Mouse (Mus musculus) neural tube, embryonic 14.5 days (tissue): ENCODE results near the gene Aff3. TPM values are rescaled to one million over a fixed set of nuclear protein-coding genes. Genes with fewer than 3 reads are reported as not detected.

ENCODE experiments used
- ATAC-seq: fragments of 200-750 bp; cut with Nextera tagmentation; 2 replicates; pipeline ENCODE4 v1.8.0; 2017; ENCODE audit warnings: low read depth, mild to moderate bottlenecking, moderate TSS enrichment, moderate library complexity
- H3K27ac ChIP-seq: fragments of 300-500 bp; sonication (generic); 2 replicates; pipeline ENCODE4 v1.5.1; 2014; ENCODE audit warnings: low read depth, mild to moderate bottlenecking, control low read depth, low read length, moderate library complexity, mixed read lengths
- H3K27me3 ChIP-seq: fragments of 300-500 bp; sonication (generic); 2 replicates; pipeline ENCODE4 v1.6.1; 2014; ENCODE audit warnings: low read length; ENCODE audit not compliant: control insufficient read depth, insufficient read depth
- H3K36me3 ChIP-seq: fragments of 300-500 bp; sonication (generic); 2 replicates; pipeline ENCODE4 v1.6.1; 2014; ENCODE audit warnings: low read length, mixed read lengths; ENCODE audit not compliant: control insufficient read depth, insufficient read depth
- H3K4me1 ChIP-seq: fragments of 300-500 bp; sonication (generic); 2 replicates; pipeline ENCODE4 v1.6.1; 2014; ENCODE audit warnings: low read length; ENCODE audit not compliant: control insufficient read depth, insufficient read depth
- H3K4me2 ChIP-seq: fragments of 300-500 bp; sonication (generic); 2 replicates; pipeline ENCODE4 v1.6.1; 2014; ENCODE audit warnings: mild to moderate bottlenecking, low read depth, low read length, control low read depth
- H3K4me3 ChIP-seq: fragments of 300-500 bp; sonication (generic); 2 replicates; pipeline ENCODE4 v1.5.1; 2014; ENCODE audit warnings: low read depth, low read length, control low read depth, mixed read lengths
- H3K9ac ChIP-seq: fragments of 300-500 bp; sonication (generic); replicated peaks from 2 replicates; pipeline ENCODE4 v1.6.1; 2014; ENCODE audit warnings: low read depth, mild to moderate bottlenecking, control low read depth, low read length, mixed read lengths
- H3K9me3 ChIP-seq: fragments of 300-500 bp; sonication (generic); 2 replicates; pipeline ENCODE4 v1.6.1; 2016; ENCODE audit warnings: low read length; ENCODE audit not compliant: control insufficient read depth
- WGBS: fragments of 180-500 bp; shearing (Covaris S2); extraction: QIAGEN DNeasy Blood & Tissue Kit; methylation state at CpG from one replicate; pipeline ENCODE4 v1.1.7; 2014; 5-methylcytosine and 5-hydroxymethylcytosine counted together
- polyA plus RNA-seq: library from polyadenylated mRNA; unstranded; fragments of >200 nt; fragmentation: Nextera tagmentation; extraction: Ambion mirVana; gene quantifications from 2 replicates; pipeline ENCODE4 v1.2.1, GENCODE M21; 2014

Aff3 gene
- polyA plus RNA-seq, 1 experiment from 2014 or later: 26.6 TPM

DNA sequence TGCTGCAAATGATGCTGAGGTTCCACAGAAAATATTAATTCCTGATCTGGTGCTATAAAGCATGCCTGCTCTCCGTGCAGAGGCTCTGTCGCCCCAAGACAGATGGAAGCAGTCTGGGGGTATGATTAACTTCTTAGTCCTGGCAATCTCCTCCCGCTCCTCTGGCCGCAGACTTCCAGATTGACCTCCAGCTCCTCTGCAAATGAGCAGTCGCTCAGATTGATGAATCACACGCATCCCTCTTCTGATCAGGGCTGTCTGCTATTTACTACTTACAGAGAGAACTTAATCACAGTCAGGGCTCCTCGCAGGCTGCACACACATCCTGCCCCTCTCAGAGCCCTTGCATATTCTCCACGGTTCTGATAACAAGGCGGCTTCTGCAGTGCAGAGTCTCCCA lies 416.7 kb downstream of the Aff3 start:
- H3K4me2 ChIP-seq: no peak overlapping the region
- no peaks in the 10 kb centered on the region for H3K36me3 ChIP-seq
- peaks cover 12% of the 10 kb centered on the region for H3K4me1 ChIP-seq
- no peaks in the 10 kb centered on the region for H3K9me3 ChIP-seq
- no peak overlapping the region for H3K4me3 ChIP-seq
- H3K27ac ChIP-seq: peak overlapping the region; percentile 12; the same call in 1 of the 2 replicates
- 0 out of 2 replicates have a peak, but pooled peaks have one; percentile 28 for ATAC-seq
- no peak overlapping the region; the same call in 1 of the 2 replicates for H3K9ac ChIP-seq
- WGBS: 23% methylated on average over 9 of the region's 9 CpGs
- H3K27me3 ChIP-seq: no peaks in the 10 kb centered on the region

DNA sequence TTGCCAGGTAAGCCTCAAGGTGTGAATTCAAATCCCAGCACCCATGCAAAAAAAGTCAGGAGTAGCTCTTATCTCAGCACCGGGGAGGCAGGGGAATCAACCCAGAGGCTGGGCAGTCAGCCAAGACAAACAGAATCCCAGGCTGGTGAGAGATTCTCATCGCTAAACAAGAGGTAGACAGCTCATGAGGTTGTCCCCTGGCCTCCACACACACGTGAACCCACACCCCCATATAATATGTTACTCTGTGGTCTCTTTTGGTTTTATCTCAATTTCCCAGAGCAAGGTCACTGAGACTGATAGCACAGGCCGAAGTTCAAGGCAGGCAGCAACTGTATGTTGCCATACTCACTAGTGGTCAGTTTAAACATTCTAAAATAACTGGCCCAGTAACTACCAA lies 422.2 kb downstream of the Aff3 start:
- Histone ChIP-seq H3K36me3 (no peaks in the 10 kb centered on the region), H3K4me3 (no peak overlapping the region), H3K4me1 (peaks cover 5% of the 10 kb centered on the region; the same call in 1 of the 2 replicates), H3K27me3 (no peaks in the 10 kb centered on the region), H3K9ac (no peak overlapping the region), H3K27ac (no peak overlapping the region), H3K4me2 (no peak overlapping the region), H3K9me3 (no peaks in the 10 kb centered on the region)
- 65% methylated on average over 4 of the region's 4 CpGs for WGBS
- ATAC-seq: no peak

- 68% methylated on average over 4 of the region's 4 CpGs for WGBS
- no peaks in the 10 kb centered on the region for H3K4me1 ChIP-seq
- ATAC-seq: no peak
- H3K27me3 ChIP-seq: no peaks in the 10 kb centered on the region
- no peaks in the 10 kb centered on the region for H3K9me3 ChIP-seq
- H3K27ac ChIP-seq: no peak overlapping the region
- H3K4me2 ChIP-seq: no peak overlapping the region
- H3K9ac ChIP-seq: no peak overlapping the region
- H3K36me3 ChIP-seq: no peaks in the 10 kb centered on the region
- no peak overlapping the region for H3K4me3 ChIP-seq
Observed at GRCm38 (mm10) chr1:38241801-38242200, 423.0 kb downstream of the Aff3 start.

- Histone ChIP-seq H3K4me1 (no peaks in the 10 kb centered on the region), H3K27me3 (no peaks in the 10 kb centered on the region), H3K36me3 (no peaks in the 10 kb centered on the region), H3K9ac (no peak overlapping the region), H3K27ac (no peak overlapping the region), H3K9me3 (no peaks in the 10 kb centered on the region), H3K4me3 (no peak overlapping the region), H3K4me2 (no peak overlapping the region)
- no peak for ATAC-seq
- 78% methylated on average over 6 of the region's 6 CpGs for WGBS
Observed at GRCm38 (mm10) chr1:38241221-38241666, 423.5 kb downstream of the Aff3 start.

DNA sequence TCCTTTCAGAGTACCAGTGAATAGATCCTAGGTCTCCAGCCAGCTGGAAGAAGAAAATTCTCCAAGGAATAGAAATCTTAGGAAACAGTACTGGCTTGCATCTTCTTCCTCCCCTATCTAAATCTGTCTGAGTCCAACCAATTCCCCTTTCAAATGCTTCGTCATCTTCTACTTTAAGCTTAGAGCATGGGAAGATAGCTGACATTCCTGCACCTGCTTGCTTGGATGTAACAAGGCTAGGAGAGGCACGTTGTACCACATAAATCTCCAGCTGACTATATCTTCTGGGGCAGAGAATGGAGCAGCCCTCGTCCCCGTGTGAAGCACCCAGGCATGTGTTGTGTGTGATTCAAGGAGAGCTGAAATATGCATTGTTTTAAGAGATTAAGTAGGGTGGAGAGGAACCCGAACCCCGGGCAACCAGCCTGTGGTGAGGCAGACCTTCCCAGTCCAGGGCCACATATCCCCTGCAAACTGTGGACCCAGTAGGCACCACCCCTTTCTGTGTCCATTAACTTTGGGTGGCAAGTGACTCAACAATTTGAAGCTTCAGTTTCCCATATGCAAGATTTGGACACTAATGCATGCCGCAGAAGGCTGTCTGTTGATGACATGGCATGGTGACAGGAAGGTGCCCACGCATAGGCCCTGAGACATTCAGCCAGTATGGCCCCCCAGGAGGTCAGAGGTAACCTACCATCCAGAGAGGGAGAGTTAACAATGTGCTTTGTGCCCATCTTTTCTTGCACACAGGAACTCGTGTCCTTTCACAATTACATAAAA lies 424.1 kb downstream of the Aff3 start:
- Histone ChIP-seq H3K4me1 (no peaks in the 10 kb centered on the region), H3K36me3 (no peaks in the 10 kb centered on the region), H3K4me2 (no peak overlapping the region), H3K9ac (no peak overlapping the region), H3K27ac (no peak overlapping the region), H3K27me3 (no peaks in the 10 kb centered on the region), H3K9me3 (no peaks in the 10 kb centered on the region), H3K4me3 (no peak overlapping the region)
- no peak for ATAC-seq
- 81% methylated on average over 9 of the region's 9 CpGs for WGBS

GRCm38 (mm10) chr1:38239516-38239915 lies 425.2 kb downstream of the Aff3 start:
- no peak overlapping the region for H3K27ac ChIP-seq
- no peak overlapping the region for H3K4me3 ChIP-seq
- no peaks in the 10 kb centered on the region for H3K27me3 ChIP-seq
- no peaks in the 10 kb centered on the region for H3K9me3 ChIP-seq
- no peaks in the 10 kb centered on the region for H3K36me3 ChIP-seq
- no peak overlapping the region for H3K9ac ChIP-seq
- H3K4me2 ChIP-seq: no peak overlapping the region
- H3K4me1 ChIP-seq: no peaks in the 10 kb centered on the region
- no peak for ATAC-seq
- WGBS: 96% methylated on average over 16 of the region's 16 CpGs

- Histone ChIP-seq H3K27me3 (no peaks in the 10 kb centered on the region), H3K36me3 (no peaks in the 10 kb centered on the region), H3K9ac (no peak overlapping the region), H3K4me1 (no peaks in the 10 kb centered on the region), H3K4me3 (no peak overlapping the region), H3K9me3 (no peaks in the 10 kb centered on the region), H3K27ac (no peak overlapping the region), H3K4me2 (no peak overlapping the region)
- WGBS: 91% methylated on average over 9 of the region's 9 CpGs
- ATAC-seq: no peak
Observed at GRCm38 (mm10) chr1:38237831-38238230, 426.9 kb downstream of the Aff3 start.

GRCm38 (mm10) chr1:38237027-38237787 lies 427.5 kb downstream of the Aff3 start:
- no peaks in the 10 kb centered on the region for H3K9me3 ChIP-seq
- H3K9ac ChIP-seq: no peak overlapping the region
- no peaks in the 10 kb centered on the region for H3K4me1 ChIP-seq
- H3K4me2 ChIP-seq: no peak overlapping the region
- no peak for ATAC-seq
- no peaks in the 10 kb centered on the region for H3K27me3 ChIP-seq
- H3K36me3 ChIP-seq: no peaks in the 10 kb centered on the region
- 0 out of 2 replicates have a peak overlapping the region, but pooled peaks have one; percentile 22 for H3K27ac ChIP-seq
- H3K4me3 ChIP-seq: no peak overlapping the region
- 55% methylated on average over 7 of the region's 7 CpGs for WGBS

GRCm38 (mm10) chr1:38233121-38233520 lies 431.6 kb downstream of the Aff3 start:
- Histone ChIP-seq H3K4me3 (no peak overlapping the region), H3K4me1 (no peaks in the 10 kb centered on the region), H3K27ac (no peak overlapping the region), H3K9ac (no peak overlapping the region), H3K9me3 (no peaks in the 10 kb centered on the region), H3K4me2 (no peak overlapping the region), H3K27me3 (no peaks in the 10 kb centered on the region), H3K36me3 (no peaks in the 10 kb centered on the region)
- WGBS: 90% methylated on average over 5 of the region's 5 CpGs
- no peak for ATAC-seq
